Mouse (Mus musculus): ENCODE results near the gene Dock8. TPM values are rescaled to one million over a fixed set of nuclear protein-coding genes. Genes with fewer than 3 reads are reported as not detected.

Gene Dock8
- polyA plus RNA-seq, 1 experiment, result 0.09 TPM

- Histone ChIP-seq H3K27me3 (ENCODE audit: control insufficient read depth) (no peaks in the 10 kb centered on the region), H3K9me3 (ENCODE audit: control insufficient read depth, low read length) (no peaks in the 10 kb centered on the region), H3K4me3 (replicated peaks) (no peak overlapping the region), H3K36me3 (ENCODE audit: control insufficient read depth) (no peaks in the 10 kb centered on the region), H3K4me1 (ENCODE audit: control insufficient read depth) (peaks cover 6% of the 10 kb centered on the region)
- TF ChIP-seq TAL1 (IDR thresholded peaks at IDR 0.05; ENCODE audit: low read length) (no peak), GATA1 (IDR thresholded peaks at IDR 0.05; ENCODE audit: low read length) (no peak)
Measured at GRCm38 (mm10) chr19:24978852-24979842, 20.2 kb upstream of the Dock8 start.

GRCm38 (mm10) chr19:24981294-24981693 is 18.0 kb upstream of the Dock8 start:
- TF ChIP-seq GATA1 (IDR thresholded peaks at IDR 0.05; ENCODE audit: low read length) (no peak), TAL1 (IDR thresholded peaks at IDR 0.05; ENCODE audit: low read length) (no peak)
- no peaks in the 10 kb centered on the region for H3K9me3 ChIP-seq (ENCODE audit: control insufficient read depth, low read length)
- H3K36me3 ChIP-seq (ENCODE audit: control insufficient read depth), result no peaks in the 10 kb centered on the region
- no peaks in the 10 kb centered on the region for H3K27me3 ChIP-seq (ENCODE audit: control insufficient read depth)
- peaks cover 6% of the 10 kb centered on the region for H3K4me1 ChIP-seq (ENCODE audit: control insufficient read depth)
- no peak overlapping the region for H3K4me3 ChIP-seq (replicated peaks)

- H3K27me3 ChIP-seq (ENCODE audit: control insufficient read depth), result no peaks in the 10 kb centered on the region
- no peak overlapping the region for H3K4me3 ChIP-seq (replicated peaks)
- H3K4me1 ChIP-seq (ENCODE audit: control insufficient read depth), result peaks cover 6% of the 10 kb centered on the region
- H3K36me3 ChIP-seq (ENCODE audit: control insufficient read depth), result no peaks in the 10 kb centered on the region
- no peaks in the 10 kb centered on the region for H3K9me3 ChIP-seq (ENCODE audit: control insufficient read depth, low read length)
- TF ChIP-seq TAL1 (IDR thresholded peaks at IDR 0.05; ENCODE audit: low read length) (no peak), GATA1 (IDR thresholded peaks at IDR 0.05; ENCODE audit: low read length) (no peak)
Measured at GRCm38 (mm10) chr19:24983050-24983449, 16.3 kb upstream of the Dock8 start.

DNA sequence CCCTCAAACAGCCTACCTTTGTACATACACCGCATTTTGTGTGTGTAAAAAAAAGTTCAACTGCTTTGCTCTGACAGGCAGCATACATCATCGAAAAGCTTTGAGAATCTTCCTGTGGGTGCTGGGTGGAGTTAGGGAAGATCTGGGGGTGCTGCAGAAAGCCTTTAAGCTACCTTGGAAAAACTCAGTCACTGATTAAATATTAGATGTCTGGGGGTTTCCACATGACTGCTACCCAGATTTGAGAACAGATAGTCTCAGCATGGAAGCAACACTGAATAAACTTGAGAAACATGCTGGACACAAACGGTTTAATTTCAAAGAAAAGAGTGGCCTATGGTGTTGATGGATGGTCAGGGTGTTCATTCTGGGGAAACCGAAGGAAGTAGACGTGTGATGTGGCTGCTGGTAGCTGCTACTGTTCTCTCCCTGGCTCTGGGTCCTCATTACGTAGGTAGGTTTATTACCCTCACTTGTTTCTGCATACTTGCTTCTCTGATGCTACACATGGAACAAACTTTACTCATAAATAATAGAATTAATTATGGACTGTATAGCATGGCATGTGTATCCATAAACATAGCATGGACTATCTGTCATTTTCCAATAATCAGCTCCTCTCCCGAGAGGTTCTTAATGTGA is 15.4 kb upstream of the Dock8 start:
- no peaks in the 10 kb centered on the region for H3K9me3 ChIP-seq (ENCODE audit: control insufficient read depth, low read length)
- H3K27me3 ChIP-seq (ENCODE audit: control insufficient read depth), result no peaks in the 10 kb centered on the region
- no peak overlapping the region for H3K4me3 ChIP-seq (replicated peaks)
- TF ChIP-seq TAL1 (IDR thresholded peaks at IDR 0.05; ENCODE audit: low read length) (no peak), GATA1 (IDR thresholded peaks at IDR 0.05; ENCODE audit: low read length) (no peak)
- H3K4me1 ChIP-seq (ENCODE audit: control insufficient read depth), result peaks cover 6% of the 10 kb centered on the region
- H3K36me3 ChIP-seq (ENCODE audit: control insufficient read depth), result no peaks in the 10 kb centered on the region

DNA sequence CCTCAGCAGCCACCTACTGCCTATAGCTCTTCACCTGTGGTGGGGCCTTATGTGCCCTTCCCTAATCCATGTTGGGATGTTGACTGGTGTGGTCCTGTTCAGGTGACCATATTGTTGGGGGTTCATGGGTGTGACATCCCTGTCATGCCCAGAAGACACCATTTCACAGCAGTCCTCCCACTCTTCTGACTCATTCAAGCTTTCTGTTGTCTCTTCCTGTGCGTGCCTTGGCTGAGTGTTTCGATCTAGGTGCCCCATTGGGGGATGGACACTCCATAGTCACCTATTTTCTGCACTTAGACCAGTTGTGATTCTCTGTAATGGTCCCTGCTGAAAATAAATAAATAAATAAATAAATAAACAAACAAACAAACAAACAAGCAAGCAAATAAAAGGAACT is 14.3 kb upstream of the Dock8 start:
- no peaks in the 10 kb centered on the region for H3K36me3 ChIP-seq (ENCODE audit: control insufficient read depth)
- H3K27me3 ChIP-seq (ENCODE audit: control insufficient read depth), result no peaks in the 10 kb centered on the region
- no peaks in the 10 kb centered on the region for H3K9me3 ChIP-seq (ENCODE audit: control insufficient read depth, low read length)
- H3K4me1 ChIP-seq (ENCODE audit: control insufficient read depth), result peaks cover 8% of the 10 kb centered on the region
- no peak overlapping the region for H3K4me3 ChIP-seq (replicated peaks)
- TF ChIP-seq TAL1 (IDR thresholded peaks at IDR 0.05; ENCODE audit: low read length) (no peak), GATA1 (IDR thresholded peaks at IDR 0.05; ENCODE audit: low read length) (no peak)

DNA sequence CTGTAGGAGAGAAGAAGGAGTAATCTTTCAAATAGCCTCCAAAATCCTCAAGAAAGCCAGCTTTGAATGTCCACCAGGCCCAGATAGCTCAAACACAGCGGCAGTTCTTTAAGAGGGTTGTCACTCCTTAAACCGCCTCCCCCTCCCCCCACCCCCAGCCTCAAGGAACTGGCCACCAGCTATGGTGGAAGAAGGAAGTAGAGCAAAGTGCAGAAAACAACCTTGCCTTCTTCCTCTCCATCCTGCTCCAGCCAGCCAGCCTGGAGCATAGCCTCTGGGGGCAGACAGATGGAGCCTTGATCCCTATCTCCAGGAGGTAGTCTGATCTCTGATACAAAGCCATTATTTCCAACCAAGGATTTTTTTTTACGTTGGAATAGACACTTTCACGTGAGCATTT is 12.0 kb upstream of the Dock8 start:
- no peaks in the 10 kb centered on the region for H3K27me3 ChIP-seq (ENCODE audit: control insufficient read depth)
- H3K36me3 ChIP-seq (ENCODE audit: control insufficient read depth), result no peaks in the 10 kb centered on the region
- H3K4me3 ChIP-seq (replicated peaks), result no peak overlapping the region
- peaks cover 8% of the 10 kb centered on the region for H3K4me1 ChIP-seq (ENCODE audit: control insufficient read depth)
- H3K9me3 ChIP-seq (ENCODE audit: control insufficient read depth, low read length), result no peaks in the 10 kb centered on the region
- no peak for TF ChIP-seq TAL1 (IDR thresholded peaks at IDR 0.05; ENCODE audit: low read length)
- no peak for TF ChIP-seq GATA1 (IDR thresholded peaks at IDR 0.05; ENCODE audit: low read length)

- TF ChIP-seq TAL1 (IDR thresholded peaks at IDR 0.05; ENCODE audit: low read length), result no peak
- TF ChIP-seq GATA1 (IDR thresholded peaks at IDR 0.05; ENCODE audit: low read length), result no peak
- Histone ChIP-seq H3K36me3 (ENCODE audit: control insufficient read depth) (no peaks in the 10 kb centered on the region), H3K9me3 (ENCODE audit: control insufficient read depth, low read length) (no peaks in the 10 kb centered on the region), H3K27me3 (ENCODE audit: control insufficient read depth) (no peaks in the 10 kb centered on the region), H3K4me3 (replicated peaks) (no peak overlapping the region), H3K4me1 (ENCODE audit: control insufficient read depth) (peaks cover 8% of the 10 kb centered on the region)
Measured at GRCm38 (mm10) chr19:24988831-24989230, 10.5 kb upstream of the Dock8 start.

DNA sequence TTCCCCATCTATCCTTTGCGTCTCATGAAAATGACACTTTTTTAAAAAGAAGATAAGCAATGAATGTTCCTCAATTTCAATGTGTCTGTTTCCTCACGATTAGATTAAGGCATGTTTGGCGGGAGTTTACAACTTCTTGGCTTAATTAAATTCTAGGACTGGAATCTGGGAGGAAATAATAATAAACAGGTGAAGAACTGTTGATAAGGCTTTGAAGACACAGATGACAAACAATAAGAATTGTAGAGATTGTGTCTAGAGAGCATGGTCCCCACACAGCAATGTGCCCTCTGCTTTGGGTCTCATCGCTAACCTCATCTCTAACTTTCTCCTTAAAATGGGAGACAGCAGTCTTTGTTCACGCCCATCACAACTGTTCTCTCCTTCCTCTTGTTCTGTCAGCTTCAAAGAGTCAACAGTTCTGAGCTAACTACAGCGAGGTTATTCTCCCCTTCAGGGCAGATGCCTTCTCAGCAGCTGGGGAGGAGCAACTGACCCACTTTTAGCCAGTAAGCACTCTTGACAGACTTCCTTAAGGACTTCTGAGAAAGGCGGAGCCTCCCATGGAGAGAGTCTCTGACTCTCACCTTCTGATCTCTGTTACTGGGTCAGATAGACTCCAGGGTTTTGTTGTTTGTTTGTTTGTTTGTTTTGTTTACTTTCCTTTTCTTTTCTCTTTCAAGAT is 9.1 kb upstream of the Dock8 start:
- peaks cover 8% of the 10 kb centered on the region for H3K4me1 ChIP-seq (ENCODE audit: control insufficient read depth)
- TF ChIP-seq GATA1 (IDR thresholded peaks at IDR 0.05; ENCODE audit: low read length) (no peak), TAL1 (IDR thresholded peaks at IDR 0.05; ENCODE audit: low read length) (no peak)

GRCm38 (mm10) chr19:24993526-24993925 is 5.8 kb upstream of the Dock8 start:
- Histone ChIP-seq H3K36me3 (ENCODE audit: control insufficient read depth) (no peaks in the 10 kb centered on the region), H3K4me3 (replicated peaks) (no peak overlapping the region), H3K4me1 (ENCODE audit: control insufficient read depth) (peaks cover 18% of the 10 kb centered on the region), H3K9me3 (ENCODE audit: control insufficient read depth, low read length) (no peaks in the 10 kb centered on the region), H3K27me3 (ENCODE audit: control insufficient read depth) (no peaks in the 10 kb centered on the region)
- no peak for TF ChIP-seq GATA1 (IDR thresholded peaks at IDR 0.05; ENCODE audit: low read length)
- TF ChIP-seq TAL1 (IDR thresholded peaks at IDR 0.05; ENCODE audit: low read length), result no peak

More for the DNA sequence above, 9.1 kb upstream of the Dock8 start:
- Histone ChIP-seq H3K9me3 (ENCODE audit: control insufficient read depth, low read length) (no peaks in the 10 kb centered on the region), H3K36me3 (ENCODE audit: control insufficient read depth) (no peaks in the 10 kb centered on the region), H3K27me3 (ENCODE audit: control insufficient read depth) (no peaks in the 10 kb centered on the region), H3K4me3 (replicated peaks) (no peak overlapping the region)

All from erythroblast, embryonic 14.5 days (primary cell).